Mouse (Mus musculus) B cell, adult 2 months (primary cell): ENCODE results near the gene Pspn.

Source experiments
- DNase-seq, 2 experiments: peaks; one replicate each; pipeline ENCODE4 v3.0.0; 2022

Gene Pspn

GRCm38 (mm10) chr17:56995046-56995445 is 4.8 kb downstream of the Pspn start:
- DNase-seq = no peak

GRCm38 (mm10) chr17:56990966-56991365 is 8.9 kb downstream of the Pspn start:
- no peak for DNase-seq

- peak; percentile 98 for DNase-seq
These were observed 9.6 kb downstream of the Pspn start, which contains the start of gene Clpp for GRCm38 (mm10) chr17:56990115-56990746. Clpp (plus strand) TSS chr17:56990305.

GRCm38 (mm10) chr17:56989467-56990114 is 10.2 kb downstream of the Pspn start:
- no peak for DNase-seq

GRCm38 (mm10) chr17:56988921-56989430 is 10.8 kb downstream of the Pspn start:
- DNase-seq = no peak

- DNase-seq = no peak
These were observed 11.4 kb downstream of the Pspn start for GRCm38 (mm10) chr17:56988441-56988840.

GRCm38 (mm10) chr17:56986105-56986805 is 13.6 kb downstream of the Pspn start:
- no peak for DNase-seq

GRCm38 (mm10) chr17:56985656-56986055 is 14.2 kb downstream of the Pspn start:
- DNase-seq = no peak

GRCm38 (mm10) chr17:56984886-56985285 is 14.9 kb downstream of the Pspn start:
- DNase-seq = no peak

- no peak for DNase-seq
These were observed 17.8 kb downstream of the Pspn start, which contains the start of gene Acer1 for GRCm38 (mm10) chr17:56982013-56982412. Acer1 (minus strand) TSS chr17:56982126.

GRCm38 (mm10) chr17:56981049-56981448 is 18.8 kb downstream of the Pspn start:
- no peak for DNase-seq

GRCm38 (mm10) chr17:56979524-56979923 is 20.3 kb downstream of the Pspn start:
- no peak for DNase-seq

GRCm38 (mm10) chr17:56976531-56977390 is 23.1 kb downstream of the Pspn start:
- DNase-seq = no peak

GRCm38 (mm10) chr17:56975391-56975790 is 24.4 kb downstream of the Pspn start:
- DNase-seq = no peak

GRCm38 (mm10) chr17:56974708-56975240 is 25.0 kb downstream of the Pspn start:
- no peak for DNase-seq

- DNase-seq = no peak
These were observed 25.7 kb downstream of the Pspn start for GRCm38 (mm10) chr17:56973956-56974707.

- no peak for DNase-seq
These were observed 29.7 kb downstream of the Pspn start for GRCm38 (mm10) chr17:56970081-56970480.

- no peak for DNase-seq
These were observed 30.5 kb downstream of the Pspn start for GRCm38 (mm10) chr17:56969321-56969720.

- no peak for DNase-seq
These were observed 36.2 kb downstream of the Pspn start for GRCm38 (mm10) chr17:56963646-56964045.

GRCm38 (mm10) chr17:56962642-56963405 is 37.0 kb downstream of the Pspn start:
- no peak for DNase-seq

GRCm38 (mm10) chr17:56961880-56962279 is 37.9 kb downstream of the Pspn start:
- DNase-seq = no peak
